Mouse (Mus musculus) liver, embryonic 14.5 days (tissue): Measurements from ENCODE around the gene Stx11. TPM values are rescaled to one million over a fixed set of nuclear protein-coding genes. Genes with fewer than 3 reads are reported as not detected.

ENCODE experiments used
- ATAC-seq: fragments of 200-750 bp; cut with Nextera tagmentation; 2 replicates; pipeline ENCODE4 v1.8.0; 2017; ENCODE audit warnings: moderate number of reproducible peaks, mild to moderate bottlenecking, moderate library complexity; ENCODE audit not compliant: insufficient read depth
- DNase-seq, 3 experiments: peaks; one replicate each; pipeline ENCODE4 v3.0.0-alpha.2; 2012 to 2013; ENCODE audit warnings: low read depth in 3 of 3, low spot score in 3 of 3
- H3K27ac ChIP-seq: fragments of 300-500 bp; sonication (generic); 2 replicates; pipeline ENCODE4 v1.5.1; 2014; ENCODE audit warnings: moderate library complexity, mild to moderate bottlenecking, control low read depth, inconsistent platforms
- H3K27me3 ChIP-seq: fragments of 300-500 bp; sonication (generic); 2 replicates; pipeline ENCODE4 v1.6.1; 2014; ENCODE audit warnings: mild to moderate bottlenecking, low read length, moderate library complexity; ENCODE audit not compliant: control insufficient read depth, insufficient read depth
- H3K36me3 ChIP-seq: fragments of 300-500 bp; sonication (generic); replicated peaks from 2 replicates; pipeline ENCODE4 v1.6.1; 2014; ENCODE audit warnings: low read depth; ENCODE audit not compliant: control insufficient read depth, insufficient read depth
- H3K4me1 ChIP-seq, 2 experiments: fragments of 200-500 bp in 1 of 2; fragments of 300-500 bp in 1 of 2; sonication (generic) in 1 of 2; replicated peaks; 2 replicates each; pipeline ENCODE4 v1.6.1; 2012 to 2014; ENCODE audit warnings: antibody characterized with exemption in 1 of 2, inconsistent platforms in 1 of 2, low read length in 1 of 2; ENCODE audit not compliant: control insufficient read depth in 2 of 2, insufficient read depth in 2 of 2
- H3K4me2 ChIP-seq: fragments of 300-500 bp; sonication (generic); 2 replicates; pipeline ENCODE4 v1.6.1; 2014; ENCODE audit warnings: low read depth, mild to moderate bottlenecking, control low read depth, moderate library complexity
- H3K4me3 ChIP-seq, 2 experiments: fragments of 200-500 bp in 1 of 2; fragments of 300-500 bp in 1 of 2; sonication (generic) in 1 of 2; 2 replicates each; pipeline ENCODE4 v1.5.1; 2012 to 2014; ENCODE audit warnings: low read depth in 2 of 2, low read length in 2 of 2, mild to moderate bottlenecking in 2 of 2, control low read depth in 1 of 2, inconsistent platforms in 1 of 2, moderate library complexity in 1 of 2; ENCODE audit not compliant: insufficient read depth in 1 of 2
- H3K9ac ChIP-seq: fragments of 300-500 bp; sonication (generic); replicated peaks from 2 replicates; pipeline ENCODE4 v1.6.1; 2014; ENCODE audit warnings: mild to moderate bottlenecking, control low read depth, moderate library complexity
- H3K9me3 ChIP-seq: fragments of 300-500 bp; sonication (generic); 2 replicates; pipeline ENCODE4 v1.6.1; 2016; ENCODE audit warnings: low read length, mixed read lengths; ENCODE audit not compliant: control insufficient read depth
- CTCF ChIP-seq: IDR thresholded peaks from 2 replicates; pipeline ENCODE4 v1.5.1; 2016; ENCODE audit warnings: antibody characterized with exemption, low read depth, control low read depth
- EP300 ChIP-seq: IDR thresholded peaks from 2 replicates; pipeline ENCODE4 v1.6.1; 2016; ENCODE audit warnings: antibody characterized with exemption, low read depth
- WGBS: fragments of 180-500 bp; shearing (Covaris S2); extraction: QIAGEN DNeasy Blood & Tissue Kit; methylation state at CpG from one replicate; pipeline ENCODE4 v1.1.7; 2014; ENCODE audit not compliant: insufficient replicate concordance; 5-methylcytosine and 5-hydroxymethylcytosine counted together
- polyA plus RNA-seq, 2 experiments: library from polyadenylated mRNA; depleted of rRNA in 1 of 2; stranded (reverse) in 1 of 2; unstranded in 1 of 2; fragments of >200 nt; fragmentation: Nextera tagmentation in 1 of 2; extraction: Ambion mirVana in 1 of 2; gene quantifications; 2 replicates each; pipeline versions ENCODE4 v1.2.1 to v1.2.3; 2012 to 2014

Gene Stx11
- polyA plus RNA-seq, 2 experiments = 5.7 to 13.1 TPM

GRCm38 (mm10) chr10:12917626-12918025 is 46.5 kb downstream of the Stx11 start:
- ATAC-seq = no peak

DNA sequence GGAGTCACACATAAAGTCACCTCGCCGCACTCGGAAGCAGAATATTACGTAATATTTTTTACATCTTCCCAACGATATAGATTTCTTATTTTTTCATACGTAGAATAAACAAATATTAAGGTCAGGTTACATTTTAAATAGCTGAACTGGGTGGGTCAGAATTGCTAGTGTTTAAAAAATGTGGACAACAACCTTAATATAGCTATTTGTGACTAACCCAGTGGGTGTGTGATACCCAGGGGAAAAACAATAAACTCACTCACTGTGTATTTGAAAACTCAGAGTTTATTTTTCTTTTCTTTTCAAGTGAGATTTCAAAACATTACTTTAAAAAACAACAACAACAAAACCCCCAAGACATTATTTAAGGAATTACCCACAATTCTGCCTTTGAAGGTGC is 47.7 kb downstream of the Stx11 start:
- no peak overlapping the region for H3K9ac ChIP-seq
- H3K4me1 ChIP-seq = 0 out of 4 replicates have a peak, but pooled peaks cover 0 to 2% of the 10 kb centered on the region in 2 experiments
- H3K4me3 ChIP-seq = no peak overlapping the region
- no peaks in the 10 kb centered on the region for H3K36me3 ChIP-seq
- no peaks in the 10 kb centered on the region for H3K27me3 ChIP-seq
- TF ChIP-seq CTCF = no peak
- no peak for TF ChIP-seq EP300
- H3K9me3 ChIP-seq = no peaks in the 10 kb centered on the region
- no peak overlapping the region for H3K27ac ChIP-seq
- H3K4me2 ChIP-seq = no peak overlapping the region
- ATAC-seq (no peak), DNase-seq (no peak)
- WGBS = 80% methylated on average over 6 of the region's 6 CpGs

More at GRCm38 (mm10) chr10:12917626-12918025, 46.5 kb downstream of the Stx11 start:
- no peaks in the 10 kb centered on the region for H3K27me3 ChIP-seq
- H3K4me1 ChIP-seq = no peaks in the 10 kb centered on the region; a peak in 1 of 4 replicates
- no peaks in the 10 kb centered on the region for H3K36me3 ChIP-seq
- DNase-seq = no peak
- TF ChIP-seq EP300 = no peak
- no peak for TF ChIP-seq CTCF
- H3K4me3 ChIP-seq = no peak overlapping the region
- no peak overlapping the region for H3K27ac ChIP-seq
- H3K9ac ChIP-seq = no peak overlapping the region
- H3K9me3 ChIP-seq = no peaks in the 10 kb centered on the region
- 71% methylated on average over 1 of the region's 1 CpGs for WGBS
- H3K4me2 ChIP-seq = no peak overlapping the region

- Histone ChIP-seq H3K27me3 (no peaks in the 10 kb centered on the region), H3K27ac (no peak overlapping the region), H3K36me3 (no peaks in the 10 kb centered on the region), H3K4me1 (0 out of 4 replicates have a peak, but pooled peaks cover 0 to 2% of the 10 kb centered on the region in 2 experiments), H3K4me2 (no peak overlapping the region), H3K9me3 (no peaks in the 10 kb centered on the region), H3K9ac (no peak overlapping the region), H3K4me3 (no peak overlapping the region)
- DNase-seq = no peak
- WGBS = 66% methylated on average over 7 of the region's 7 CpGs
- no peak for TF ChIP-seq CTCF
- no peak for TF ChIP-seq EP300
- no peak for ATAC-seq
These were observed 48.3 kb downstream of the Stx11 start for GRCm38 (mm10) chr10:12915826-12916225.

DNA sequence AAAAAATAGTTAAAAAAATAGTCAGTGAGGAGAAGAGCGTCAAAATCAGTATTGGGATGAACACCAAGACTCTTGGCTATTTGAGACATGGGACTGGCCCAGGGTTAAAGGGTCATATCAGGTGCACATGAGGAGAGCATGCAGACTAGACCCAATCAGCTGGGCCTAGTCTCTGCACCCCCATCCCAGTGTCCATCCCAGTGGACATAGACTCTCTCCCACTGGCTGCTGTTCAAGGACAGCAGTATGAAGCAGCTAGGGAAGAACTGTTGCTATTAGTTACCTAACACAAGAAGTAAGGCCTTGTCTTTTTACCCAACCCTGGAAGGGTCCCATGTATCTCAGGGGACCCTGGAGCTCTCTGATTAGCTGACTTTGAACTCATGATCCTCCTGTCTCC is 49.9 kb downstream of the Stx11 start:
- no peak for TF ChIP-seq CTCF
- no peak for TF ChIP-seq EP300
- no peak for DNase-seq
- Histone ChIP-seq H3K4me3 (no peak overlapping the region), H3K9me3 (no peaks in the 10 kb centered on the region), H3K36me3 (no peaks in the 10 kb centered on the region), H3K27ac (no peak overlapping the region), H3K9ac (no peak overlapping the region), H3K27me3 (no peaks in the 10 kb centered on the region), H3K4me2 (no peak overlapping the region), H3K4me1 (0 out of 4 replicates have a peak, but pooled peaks cover 0 to 2% of the 10 kb centered on the region in 2 experiments)
- ATAC-seq = no peak
- 88% methylated on average over 1 of the region's 1 CpGs for WGBS

DNA sequence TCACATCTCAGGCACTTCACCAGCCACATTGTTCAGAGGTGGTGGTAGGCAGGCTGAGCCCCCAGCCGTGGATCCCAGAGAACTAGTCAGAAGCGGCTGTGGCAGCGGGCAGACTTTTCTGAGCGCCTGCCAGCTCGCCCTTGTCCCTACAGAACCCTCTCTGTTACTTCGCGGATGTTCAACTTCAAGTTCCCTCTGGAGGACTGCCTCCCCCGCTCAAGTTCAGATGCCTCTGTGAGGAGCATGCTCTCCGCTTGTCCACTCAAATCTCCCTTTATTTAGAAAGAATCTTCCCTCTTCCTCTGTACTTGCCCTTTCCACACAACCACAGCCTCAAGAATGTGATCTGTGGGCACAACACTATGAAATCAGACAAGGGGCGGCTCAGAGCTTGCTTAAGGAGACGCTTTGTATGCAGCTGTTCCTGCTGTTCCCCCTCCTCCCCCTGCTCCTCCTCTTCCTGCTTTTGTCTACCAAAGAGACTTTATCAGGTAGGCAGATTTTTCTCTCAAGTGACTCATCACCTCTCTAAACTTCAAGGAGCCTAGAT is 52.0 kb downstream of the Stx11 start:
- Histone ChIP-seq H3K27me3 (no peaks in the 10 kb centered on the region), H3K27ac (no peak overlapping the region), H3K4me1 (0 out of 4 replicates have a peak, but pooled peaks cover 0 to 2% of the 10 kb centered on the region in 2 experiments), H3K4me3 (no peak overlapping the region), H3K9me3 (no peaks in the 10 kb centered on the region), H3K4me2 (no peak overlapping the region), H3K9ac (no peak overlapping the region), H3K36me3 (no peaks in the 10 kb centered on the region)
- TF ChIP-seq EP300 = no peak
- no peak for TF ChIP-seq CTCF
- DNase-seq (no peak), ATAC-seq (no peak)
- 26% methylated on average over 11 of the region's 11 CpGs for WGBS
